Mouse (Mus musculus) right cerebral cortex, postnatal 14 days (tissue): Measurements from ENCODE around the gene Rfesd.

Experiments used
- DNase-seq: peaks from one replicate; pipeline ENCODE4 v3.0.0; 2022

The Rfesd gene

GRCm38 (mm10) chr13:75976218-75976617 is 42.3 kb downstream of the Rfesd start:
- no peak for DNase-seq

DNA sequence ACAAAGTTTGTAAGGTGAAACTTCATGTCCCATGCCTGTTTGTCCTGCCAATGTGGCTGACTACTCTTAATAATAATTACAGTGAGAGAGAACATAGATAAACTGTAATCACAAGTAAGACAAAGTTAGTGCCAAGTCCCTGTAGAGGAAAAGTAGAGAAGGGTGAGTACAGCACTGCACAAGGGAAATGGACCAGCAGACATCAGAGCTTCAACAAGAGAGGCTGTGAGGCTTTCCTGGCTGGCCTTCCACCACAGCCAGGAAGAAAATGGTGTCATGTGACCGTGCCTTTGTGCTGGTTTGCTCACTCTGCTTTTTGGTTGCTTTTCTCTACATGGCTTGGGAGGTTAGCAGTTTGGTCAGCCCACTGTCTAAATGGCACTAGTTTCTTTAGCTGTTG is 42.9 kb downstream of the Rfesd start:
- no peak for DNase-seq

DNA sequence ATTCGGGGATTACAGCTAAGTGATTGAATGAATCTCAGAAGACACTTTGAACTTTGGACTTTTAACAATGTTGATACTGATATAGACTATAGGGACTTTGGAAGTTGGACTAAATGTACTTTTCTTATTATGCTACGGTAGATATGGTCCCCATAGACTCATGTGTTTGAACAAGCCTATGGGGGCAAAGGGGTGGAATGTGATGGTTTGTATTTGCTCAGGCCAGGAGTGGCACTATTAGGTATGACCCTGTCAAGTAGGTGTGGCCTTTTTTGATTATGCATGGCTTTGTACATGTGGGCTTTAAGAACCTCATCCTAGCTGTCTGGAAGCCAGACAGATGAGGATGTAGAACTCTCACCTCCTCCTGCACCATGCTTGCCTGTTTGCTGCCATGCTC is 44.0 kb downstream of the Rfesd start:
- no peak for DNase-seq

- no peak for DNase-seq
Measured at GRCm38 (mm10) chr13:75966850-75967249, 51.7 kb downstream of the Rfesd start, which contains the start of gene Spata9. Gene Spata9, plus strand, starts transcription at chr13:75967150.

- no peak for DNase-seq
Measured at GRCm38 (mm10) chr13:75955357-75955992, 63.0 kb downstream of the Rfesd start.
